Mouse (Mus musculus) hindlimb bud, embryonic 11.5 days (tissue): Measurements from ENCODE around the gene Gusb.
"Not testable (repeated sequence)": the region's sequence is repeated elsewhere in the genome, so short reads cannot be mapped to it uniquely, and the experiment has no call there.

Experiments
- DNase-seq: peaks from one replicate; pipeline ENCODE4 v3.0.0-alpha.2; 2012; ENCODE audit warnings: low read depth, low spot score; ENCODE audit errors: extremely low spot score

Gusb gene

DNA sequence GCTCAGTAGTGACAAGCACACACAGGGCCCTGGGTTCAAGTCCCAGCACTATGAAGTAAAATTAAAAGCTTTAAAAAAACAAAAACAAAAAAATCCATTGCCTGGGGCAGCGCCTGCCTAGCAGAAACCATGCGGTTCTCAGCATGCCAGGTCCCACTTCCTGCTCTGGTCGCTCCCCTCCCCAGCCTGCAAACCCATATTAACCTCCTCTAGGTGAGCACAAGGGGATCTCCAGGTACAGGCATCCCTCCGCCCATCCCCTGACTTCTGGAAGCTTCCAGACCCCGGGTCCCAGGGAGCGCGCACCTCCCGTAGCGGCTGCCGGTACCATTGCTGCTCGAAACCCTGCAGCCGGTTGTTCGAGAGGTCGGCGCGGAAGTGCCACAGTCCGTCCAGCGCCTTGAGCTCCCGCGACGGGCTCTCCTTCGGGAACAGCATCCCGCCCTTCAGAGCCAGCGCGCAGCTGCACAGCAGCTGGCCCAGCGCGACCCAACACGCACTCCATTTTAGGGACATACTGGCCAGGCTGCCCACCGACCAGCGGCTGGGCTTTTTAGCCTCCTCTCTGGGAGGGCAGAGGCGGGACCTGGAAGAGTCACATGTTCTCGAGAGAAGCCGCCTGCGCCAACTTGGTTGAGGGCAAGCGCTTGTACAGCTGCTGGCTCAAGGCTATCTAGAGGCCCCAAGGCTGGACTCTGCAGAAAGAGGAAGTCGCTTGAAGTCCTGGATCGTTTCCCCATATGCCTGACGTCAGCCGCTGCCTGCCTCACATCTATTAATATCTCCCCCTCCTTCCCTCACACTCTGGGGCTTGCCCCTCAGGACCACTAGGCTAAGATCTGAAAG, at the start of gene Gusb:
Gusb (minus strand) TSS at position 749 of the 846 bp plus-strand sequence.
- DNase-seq, result no peak

DNA sequence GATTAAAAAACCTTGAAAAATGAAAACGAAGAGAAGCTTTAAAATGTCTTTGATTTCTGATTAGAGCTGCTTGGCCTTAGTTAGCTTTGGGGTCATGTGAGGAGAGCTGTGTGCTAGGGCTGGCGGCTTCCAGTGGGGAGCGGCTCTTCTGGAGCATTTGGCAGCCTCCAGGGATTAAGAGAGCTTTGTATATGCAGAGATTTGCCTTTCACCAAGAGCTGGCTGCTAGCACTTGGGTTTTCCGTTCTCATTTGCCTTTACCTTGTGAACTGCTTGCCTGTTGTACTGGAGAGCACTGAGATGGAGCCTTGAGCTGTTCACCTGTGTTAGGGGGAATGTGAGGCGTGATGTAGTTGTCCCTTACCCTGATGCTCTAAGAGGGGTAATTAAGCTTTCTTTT, 49.7 kb upstream of the Gusb start:
- DNase-seq, result no peak

DNA sequence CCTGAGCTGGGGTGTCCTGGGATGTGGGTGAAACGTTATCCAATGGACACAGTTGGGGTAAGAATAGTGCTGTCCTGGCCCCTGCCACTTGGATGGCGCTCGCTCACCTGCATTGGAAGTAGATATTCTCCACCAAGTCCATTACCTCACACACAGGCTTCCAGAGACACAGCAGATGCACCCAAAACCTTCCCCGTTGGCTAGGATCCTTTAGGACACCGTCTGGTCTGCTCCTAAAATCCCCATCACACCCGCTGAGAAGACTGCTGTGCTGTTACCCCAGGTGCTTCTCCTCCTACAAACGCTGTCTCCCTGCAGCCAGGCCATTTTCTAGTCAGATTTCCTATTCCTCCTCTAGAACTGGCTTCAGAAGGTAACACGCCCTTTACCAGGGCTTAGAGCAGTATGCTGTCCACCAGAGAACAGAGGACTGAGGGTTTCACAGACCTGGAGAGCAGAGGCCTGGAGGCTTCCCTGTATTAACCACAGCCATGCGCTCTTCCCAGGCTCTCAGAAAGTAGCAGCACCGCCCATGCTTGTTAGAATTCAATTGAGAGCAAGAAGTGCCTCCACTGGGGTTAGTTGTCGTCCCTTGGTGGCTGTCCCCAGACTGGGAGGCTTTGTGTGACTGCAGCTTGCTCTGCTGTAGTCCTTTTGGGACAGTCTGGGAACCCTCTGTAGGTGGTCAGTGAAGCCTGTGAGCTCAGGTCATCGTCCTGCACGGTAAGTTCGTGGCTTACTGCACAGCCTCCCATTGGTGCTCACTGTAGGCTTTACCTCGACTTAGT, 48.4 kb upstream of the Gusb start:
- DNase-seq, result no peak

DNA sequence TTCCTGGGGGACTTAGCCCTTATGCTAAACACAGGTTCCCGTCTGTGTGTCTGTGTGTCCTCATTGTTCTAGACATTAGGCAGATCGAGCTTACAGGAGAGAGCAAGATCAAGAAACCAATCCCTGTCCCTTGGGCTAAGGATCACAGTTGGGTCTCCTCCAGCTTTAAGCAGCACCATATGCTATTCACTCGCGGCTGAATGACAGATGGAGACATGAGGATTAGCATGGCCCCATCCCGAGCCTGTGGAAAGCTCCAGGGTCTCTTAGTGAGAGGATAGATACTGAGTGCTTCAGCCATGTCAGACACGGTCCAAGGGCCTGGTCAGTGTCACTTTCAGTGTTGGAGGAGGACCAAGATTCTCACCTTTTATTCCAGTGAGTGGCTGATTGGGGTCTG, 47.6 kb upstream of the Gusb start:
- DNase-seq, result no peak

DNA sequence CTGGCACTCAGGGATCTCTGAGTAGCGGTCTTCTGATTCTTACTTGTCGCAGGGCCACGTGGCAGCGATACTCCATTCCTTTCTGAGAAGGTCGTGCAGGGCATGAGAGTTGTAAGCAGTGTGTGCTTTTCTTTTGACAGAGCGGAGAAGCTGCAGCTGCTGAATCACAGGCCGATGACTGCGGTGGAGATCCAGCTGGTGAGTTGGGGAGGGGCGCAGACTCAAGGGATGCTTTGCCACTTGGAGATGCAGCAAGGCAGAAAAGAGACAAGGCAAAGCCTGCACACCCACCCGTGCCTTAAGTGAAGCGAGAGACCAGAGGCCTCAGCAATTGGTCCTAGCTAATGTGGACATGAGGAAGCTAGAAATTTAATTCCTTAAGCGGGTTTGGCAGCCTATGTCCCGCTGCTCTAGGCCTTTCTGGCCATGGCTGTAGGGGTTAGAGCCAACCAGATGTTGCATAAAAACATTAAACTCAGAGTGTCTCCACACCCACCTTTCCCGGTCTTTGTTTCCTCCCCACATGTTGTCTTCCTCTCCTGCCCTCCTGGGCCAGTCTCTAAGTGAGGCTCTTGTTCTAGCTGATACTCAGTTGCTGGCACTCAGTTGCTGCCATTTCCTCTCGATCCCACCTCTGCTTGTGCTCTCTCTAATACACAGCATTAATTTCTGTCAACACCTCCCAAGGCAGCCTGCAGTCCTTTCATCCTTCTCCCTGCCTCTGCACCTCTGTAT, 46.1 kb upstream of the Gusb start:
- DNase-seq, result no peak

DNA sequence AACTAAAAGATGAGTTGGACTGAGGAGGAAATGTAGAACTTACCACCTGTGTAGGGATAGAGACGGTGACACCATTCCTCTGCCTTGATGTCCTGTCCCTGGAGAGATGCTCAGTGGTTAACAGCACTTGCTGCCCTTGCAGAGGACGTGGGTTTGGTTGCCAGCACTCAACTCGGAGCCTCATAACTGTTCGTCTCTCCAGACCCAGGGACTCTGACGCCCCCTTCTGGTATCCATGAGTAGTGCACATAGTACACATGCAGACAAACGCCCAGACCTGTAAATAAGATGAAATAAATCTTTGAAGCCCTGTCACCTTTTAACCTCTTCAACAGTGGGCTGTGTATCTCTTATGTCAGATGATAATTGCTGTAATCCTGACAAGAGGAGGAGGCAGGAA, 44.2 kb upstream of the Gusb start:
- no peak for DNase-seq

DNA sequence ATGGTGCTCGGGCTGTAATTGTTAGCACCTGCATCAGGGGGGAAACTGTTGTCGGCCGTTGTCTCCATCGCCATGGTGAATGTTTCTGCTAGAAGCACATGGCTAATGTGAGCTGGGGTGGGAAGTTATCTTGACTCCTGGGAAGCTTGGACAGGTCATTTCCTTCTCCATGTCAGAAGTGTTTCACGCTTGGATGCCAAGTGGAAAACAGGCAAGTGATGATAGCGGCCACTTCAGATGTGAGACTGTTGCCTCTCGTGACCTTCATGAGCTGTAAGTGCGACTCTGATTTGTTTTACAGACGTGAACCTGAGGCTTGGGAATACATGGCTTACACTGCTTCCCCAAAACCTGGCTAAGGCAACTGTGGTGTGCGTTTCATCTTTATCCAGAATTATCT, 43.7 kb upstream of the Gusb start:
- no peak for DNase-seq

DNA sequence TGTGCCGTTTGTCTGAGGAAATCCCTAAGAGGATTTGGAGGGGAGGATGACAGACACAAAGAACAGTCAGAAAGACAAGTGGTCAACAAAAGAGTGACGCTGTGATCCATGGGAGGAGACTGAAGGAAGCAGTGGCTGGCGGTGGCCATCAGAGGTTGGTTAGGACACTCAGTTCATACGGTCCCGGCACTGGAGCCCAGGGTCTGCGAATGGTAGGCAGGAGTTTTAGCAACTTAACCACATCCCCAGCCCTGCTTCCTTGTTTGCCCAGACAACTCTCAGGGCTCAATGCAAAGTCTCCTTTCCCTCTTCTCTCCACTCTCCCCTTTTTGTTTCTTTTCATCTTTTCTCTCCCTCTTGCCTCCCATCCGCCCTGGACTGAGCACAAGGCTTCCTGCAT, 43.3 kb upstream of the Gusb start:
- DNase-seq, result no peak

DNA sequence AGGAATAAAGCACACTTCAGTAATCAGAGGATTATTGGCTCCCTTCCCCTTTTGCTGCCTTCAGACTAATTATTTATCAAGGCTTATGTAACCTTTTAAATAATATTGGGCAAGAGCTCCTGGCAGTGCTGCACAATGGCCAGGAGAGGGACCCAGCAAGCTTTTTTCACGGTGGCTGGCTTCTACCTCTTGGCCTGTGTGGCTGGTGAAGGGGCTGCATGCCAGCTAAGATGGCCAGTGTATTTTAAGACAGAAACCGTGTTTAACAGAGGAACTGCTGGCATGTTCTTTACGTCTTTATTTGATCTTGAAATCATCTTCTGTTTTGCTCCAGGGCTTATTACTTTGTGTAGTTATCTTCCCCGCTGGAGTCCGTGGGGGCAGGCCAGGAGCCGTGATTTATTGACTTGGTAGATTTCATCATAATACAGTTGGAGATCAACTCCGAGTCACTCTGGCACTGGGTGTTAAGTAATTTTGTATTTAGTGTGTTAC, 41.4 kb upstream of the Gusb start:
- DNase-seq, result no peak

DNA sequence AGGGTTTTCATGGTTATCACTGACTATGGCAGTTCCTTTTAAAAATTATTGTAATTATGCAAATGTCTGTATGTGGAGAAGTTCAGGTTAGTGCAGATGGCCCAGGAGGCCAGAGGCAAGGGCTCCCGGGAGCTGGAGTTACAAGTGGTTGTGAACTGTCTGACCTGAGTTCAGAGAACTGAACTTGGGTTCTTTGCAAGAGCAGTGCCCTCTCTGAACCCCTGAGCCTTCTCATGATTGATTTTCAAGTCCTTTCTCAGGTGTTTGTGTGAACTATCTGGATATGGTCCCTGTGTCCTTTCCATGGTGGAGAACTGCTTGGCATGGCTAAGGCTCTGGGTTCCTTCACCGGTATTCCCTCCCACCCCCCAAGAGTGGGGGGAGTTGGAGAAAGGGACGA, 40.9 kb upstream of the Gusb start:
- DNase-seq, result no peak

DNA sequence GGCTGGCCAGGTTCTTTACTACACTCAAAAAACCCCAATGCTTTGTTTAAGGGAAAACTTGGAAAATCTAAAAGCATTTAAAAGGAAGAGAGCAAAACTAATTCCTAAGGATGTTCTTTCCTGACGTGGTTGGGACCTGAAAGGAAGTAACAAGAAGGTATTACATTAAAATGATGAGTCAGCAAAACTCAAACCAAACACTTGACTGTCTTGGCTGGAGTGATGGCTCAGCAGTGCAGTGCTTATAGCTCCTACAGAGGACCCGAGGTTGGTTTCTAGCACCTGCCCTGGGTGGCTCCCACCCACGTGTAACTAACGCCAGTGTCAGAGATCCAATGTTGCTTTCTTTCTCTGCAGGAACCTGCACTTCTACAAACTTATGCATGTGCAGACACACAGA, 38.4 kb upstream of the Gusb start:
- DNase-seq, result no peak

DNA sequence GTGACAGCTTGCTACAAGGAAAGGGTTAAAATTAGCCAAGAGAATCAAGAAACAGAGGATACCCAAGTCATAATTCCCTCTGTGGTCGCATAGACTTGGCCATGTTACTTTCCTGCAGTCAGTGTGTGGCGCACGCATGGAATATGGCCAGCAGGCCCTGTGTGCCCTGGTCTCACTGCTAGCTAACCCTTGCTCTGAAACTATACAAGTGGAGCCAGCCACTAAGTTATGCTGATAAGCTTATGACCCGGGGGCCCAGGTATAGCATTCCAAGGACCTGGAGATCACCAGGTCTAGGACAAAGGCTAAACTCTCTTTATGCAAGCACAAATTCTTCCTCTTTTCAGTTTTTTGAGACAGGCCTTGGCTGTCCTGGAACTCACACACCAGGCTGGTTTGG, 37.9 kb upstream of the Gusb start:
- no peak for DNase-seq

DNA sequence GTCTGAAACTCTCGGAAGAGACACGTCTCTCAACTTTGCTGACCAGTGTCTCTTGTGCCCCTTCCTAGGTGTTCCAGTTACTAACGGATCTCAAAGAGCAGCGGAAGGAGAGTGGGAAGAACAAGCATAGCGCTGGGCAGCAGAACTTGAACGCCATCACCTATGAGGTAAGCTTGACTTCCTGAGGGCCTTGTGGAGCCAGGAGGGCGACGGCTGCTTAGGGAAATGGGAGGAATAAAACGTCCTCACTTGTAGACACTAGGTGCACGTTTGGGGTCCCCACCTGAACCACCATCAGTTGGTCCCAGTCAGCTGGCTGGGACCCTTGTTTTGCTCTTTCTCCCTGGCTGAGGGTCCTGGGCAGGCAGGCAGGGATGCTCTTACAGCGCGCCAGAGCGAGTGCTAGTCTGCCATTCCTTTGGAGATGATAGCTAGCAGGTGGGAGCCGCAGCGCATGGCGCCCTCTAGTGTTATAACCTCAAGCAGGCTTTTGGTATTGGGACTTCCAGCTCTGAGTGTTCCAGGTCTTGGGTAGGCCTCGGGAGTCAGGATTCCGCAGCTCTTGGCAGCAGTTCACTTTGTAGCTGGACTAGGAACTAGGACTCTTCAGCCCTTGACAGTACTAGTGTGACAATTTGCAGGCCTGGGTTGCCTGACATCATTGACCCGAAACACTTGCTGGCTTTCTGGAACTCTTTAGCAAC, 35.1 kb upstream of the Gusb start:
- DNase-seq, result peak; percentile 31

DNA sequence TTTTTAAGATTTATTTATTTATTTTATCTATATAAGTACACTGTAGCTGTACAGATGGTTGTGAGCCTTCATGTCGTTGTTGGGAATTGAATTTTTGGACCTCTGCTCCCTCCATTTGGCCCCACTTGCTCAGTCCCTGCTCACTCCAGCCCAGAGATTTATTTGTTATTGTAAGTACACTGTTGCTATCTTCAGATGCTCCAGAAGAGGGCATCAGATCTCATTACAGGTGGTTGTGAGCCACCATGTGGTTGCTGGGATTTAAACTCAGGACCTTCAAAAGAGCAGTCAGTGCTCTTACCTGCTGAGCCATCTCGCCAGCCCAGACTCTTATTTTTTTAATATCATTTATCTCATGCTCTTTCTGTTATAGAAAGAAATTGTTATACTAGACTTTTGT, 33.5 kb upstream of the Gusb start:
- not testable (repeated sequence) for DNase-seq

DNA sequence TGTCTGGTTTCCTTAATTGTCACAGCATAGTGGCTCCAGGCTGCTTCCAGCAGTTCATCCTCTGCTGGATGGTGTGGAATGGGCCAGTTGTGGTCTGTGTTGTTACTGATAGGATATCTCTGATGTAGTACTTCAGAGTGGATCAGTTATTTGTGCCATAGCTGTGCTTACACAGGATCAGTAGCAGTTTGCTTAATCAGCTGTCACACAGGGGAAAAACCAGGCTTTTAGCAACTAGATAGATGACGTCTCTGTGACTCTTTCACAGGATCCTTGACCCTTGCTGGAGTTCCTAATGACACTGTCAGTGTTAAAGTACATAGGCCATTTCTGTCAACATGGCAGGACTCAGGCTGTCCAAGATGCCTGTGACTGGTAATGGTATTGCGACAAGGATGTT, 31.0 kb upstream of the Gusb start:
- no peak for DNase-seq

DNA sequence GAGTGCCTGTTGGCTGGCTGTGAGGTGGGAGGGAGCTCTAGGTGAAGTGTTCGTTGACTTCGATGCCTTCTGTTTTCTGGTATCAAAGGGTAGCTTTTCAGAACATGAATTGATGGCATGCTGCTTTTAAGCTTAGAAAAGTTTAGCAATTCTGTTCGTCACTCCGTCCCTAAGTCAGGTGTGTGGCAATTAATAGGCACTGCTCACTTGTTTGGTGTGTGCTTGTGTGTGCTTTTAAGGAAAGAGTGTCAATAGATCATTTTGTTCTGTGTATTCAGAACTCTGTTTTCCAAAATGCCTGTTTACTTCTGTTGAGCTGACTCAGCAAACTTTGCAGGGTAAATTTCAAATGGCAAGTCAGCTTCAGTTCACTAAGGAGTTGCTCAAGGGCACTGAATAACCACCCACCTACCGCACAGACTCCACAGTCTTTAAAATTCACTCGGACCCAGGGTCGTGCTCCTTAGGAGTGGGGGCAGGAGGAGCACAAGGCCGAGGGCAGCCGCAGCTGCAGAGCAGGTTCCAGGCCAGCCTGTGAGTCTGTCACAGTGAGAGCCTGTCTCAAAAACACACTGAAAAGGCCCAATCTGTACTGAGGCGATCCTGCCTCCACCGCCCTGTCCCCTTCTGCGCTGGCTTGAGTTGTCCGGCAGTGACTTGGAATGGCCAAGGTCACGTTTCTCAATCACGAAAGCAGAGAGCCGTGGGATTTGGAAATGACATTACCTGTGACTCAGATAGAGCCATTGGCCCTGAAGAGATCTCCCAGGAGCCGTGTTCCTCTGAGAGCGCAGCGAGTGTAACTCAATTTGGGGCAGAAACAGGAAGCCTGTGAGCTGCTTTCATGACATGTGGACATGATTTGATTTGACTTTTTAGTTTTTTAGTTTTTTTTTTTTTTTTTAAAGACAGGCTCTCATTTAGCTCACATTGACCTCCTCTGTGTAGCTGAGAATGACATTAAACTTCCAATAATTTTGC, 28.9 kb upstream of the Gusb start:
- DNase-seq, result no peak

DNA sequence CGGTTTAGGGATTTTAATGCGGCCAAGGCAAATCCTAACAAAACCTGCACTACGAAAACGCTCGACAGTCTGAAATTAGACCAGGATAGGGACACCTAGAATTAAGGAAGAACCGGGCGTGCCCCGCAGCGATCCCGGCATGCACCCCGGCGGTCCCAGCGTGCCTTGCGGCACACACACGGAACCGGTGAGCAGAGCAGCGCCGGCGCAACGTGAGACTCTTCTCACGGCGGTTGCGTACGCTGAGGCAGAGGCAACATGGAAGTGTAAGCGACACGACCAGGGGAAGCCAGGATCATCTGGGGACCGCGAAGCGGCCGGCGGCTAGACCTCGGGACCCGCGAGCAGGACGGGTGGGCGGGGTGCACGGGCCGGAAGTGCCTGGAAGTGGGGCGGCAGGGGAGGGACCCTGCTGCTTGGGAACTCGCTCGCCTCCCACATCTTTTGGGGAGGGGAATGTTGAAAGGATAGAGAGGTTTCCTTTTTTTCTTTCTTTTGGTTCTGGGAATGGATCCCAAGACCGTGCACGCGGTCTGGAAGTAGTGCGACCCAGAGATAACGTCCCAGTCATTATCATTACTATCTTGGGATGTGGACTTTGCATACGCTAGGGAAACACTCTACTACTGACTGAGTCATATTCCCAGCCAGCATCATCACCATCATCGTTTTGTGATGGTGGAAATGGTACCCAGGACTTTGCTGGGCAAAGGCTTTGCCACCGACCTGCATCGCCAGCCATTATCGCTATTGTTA, 26.5 kb upstream of the Gusb start, which contains the start of the genes Asl and Crcp:
Asl (minus strand) TSS at position 106 of the 756 bp plus-strand sequence.
Crcp (plus strand) TSS at position 149 of the 756 bp plus-strand sequence.
- no peak for DNase-seq

DNA sequence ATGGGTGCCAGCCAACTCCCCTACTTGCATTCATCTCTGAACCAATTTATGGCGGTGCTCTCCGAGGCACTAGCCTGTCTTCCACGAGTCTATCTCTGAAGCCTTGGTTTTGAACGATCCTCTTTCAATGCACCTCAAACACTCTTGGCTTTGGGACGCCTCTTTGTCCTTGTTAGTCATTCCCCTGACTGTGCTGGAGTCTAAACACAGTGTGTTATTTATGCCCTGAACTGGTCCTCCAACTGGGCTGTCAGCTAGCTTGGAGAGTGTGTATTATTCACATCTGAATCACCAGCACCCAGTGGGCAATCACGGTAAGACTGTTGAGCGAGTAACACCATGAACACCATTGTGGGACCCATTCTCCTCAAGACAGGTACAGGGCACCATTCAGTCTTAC, 24.8 kb upstream of the Gusb start:
- DNase-seq, result no peak

DNA sequence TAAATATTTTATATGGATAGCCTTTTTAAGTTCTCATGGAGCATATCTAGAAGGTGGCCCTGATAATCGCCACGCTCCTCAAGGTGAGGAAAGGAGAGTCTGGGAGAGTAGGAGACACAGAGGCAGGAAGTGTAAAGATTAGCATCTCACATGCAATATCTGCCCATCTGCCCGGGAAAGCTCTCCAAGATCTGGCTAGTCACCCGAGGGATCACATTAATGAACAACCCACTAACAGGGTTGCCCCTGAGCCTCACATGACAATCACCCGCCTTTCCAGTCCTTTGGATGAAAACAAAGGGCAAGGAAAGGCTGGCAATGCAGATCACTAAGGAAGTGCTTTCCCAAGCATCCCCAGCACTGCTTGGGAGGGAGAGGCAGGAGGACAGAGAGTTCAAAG, 24.3 kb upstream of the Gusb start:
- DNase-seq, result no peak
